Mouse (Mus musculus): ENCODE measurements around the gene Carmil1. TPM values are rescaled to one million over a fixed set of nuclear protein-coding genes. Genes with fewer than 3 reads are reported as not detected.

The Carmil1 gene
- total RNA-seq, 2 experiments from 2014 or later, result 7.1 to 9.5 TPM

DNA sequence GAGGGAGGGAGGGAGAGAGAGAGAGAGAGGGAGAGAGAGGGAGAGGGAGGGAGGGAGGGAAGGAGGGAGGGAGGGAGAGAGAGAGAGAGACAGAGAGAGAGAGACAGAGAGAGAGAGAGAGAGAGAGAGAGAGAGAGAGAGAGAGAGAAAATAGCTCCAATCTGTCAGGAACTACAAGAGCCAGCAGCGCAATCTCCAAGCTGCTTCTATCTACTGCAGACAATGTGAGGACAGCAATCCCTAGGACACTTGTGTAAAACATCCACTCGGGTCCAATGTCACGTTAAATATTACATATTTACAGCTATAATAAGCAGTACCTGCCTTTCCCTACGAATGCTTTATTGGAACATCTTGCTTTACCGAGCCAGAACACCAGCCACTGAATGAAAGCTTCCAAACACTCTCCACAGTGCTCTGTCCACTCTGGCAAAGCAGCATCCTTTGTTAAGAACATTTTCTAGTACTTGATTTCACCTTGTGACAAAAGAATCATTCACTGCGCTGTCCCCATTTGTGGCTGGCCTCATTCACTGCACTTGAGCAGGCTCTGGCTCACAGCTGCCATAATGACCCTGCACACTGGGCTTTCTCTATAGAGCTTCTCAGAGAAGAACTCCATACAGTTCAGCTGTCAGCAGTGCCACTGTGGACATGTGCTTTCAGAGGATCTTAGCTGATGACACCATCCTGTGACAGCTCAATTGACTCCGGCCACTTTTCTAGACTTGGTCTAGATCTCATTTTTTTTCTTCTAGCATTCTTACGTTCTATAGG lies 57.0 kb downstream of the Carmil1 start:
- intact Hi-C loops (cut with DNase I), result no loop called here
- DNase-seq, result no peak

GRCm38 (mm10) chr13:24220441-24220970 lies 60.1 kb downstream of the Carmil1 start:
- no peak for DNase-seq
- intact Hi-C loops (cut with DNase I), result no loop called here

- intact Hi-C loops (cut with DNase I), result no loop called here
- DNase-seq, result no peak
These were observed 69.4 kb downstream of the Carmil1 start for GRCm38 (mm10) chr13:24211229-24211628.

GRCm38 (mm10) chr13:24206097-24206496 lies 74.5 kb downstream of the Carmil1 start:
- DNase-seq, result no peak
- intact Hi-C loops (cut with DNase I), result no loop called here

DNA sequence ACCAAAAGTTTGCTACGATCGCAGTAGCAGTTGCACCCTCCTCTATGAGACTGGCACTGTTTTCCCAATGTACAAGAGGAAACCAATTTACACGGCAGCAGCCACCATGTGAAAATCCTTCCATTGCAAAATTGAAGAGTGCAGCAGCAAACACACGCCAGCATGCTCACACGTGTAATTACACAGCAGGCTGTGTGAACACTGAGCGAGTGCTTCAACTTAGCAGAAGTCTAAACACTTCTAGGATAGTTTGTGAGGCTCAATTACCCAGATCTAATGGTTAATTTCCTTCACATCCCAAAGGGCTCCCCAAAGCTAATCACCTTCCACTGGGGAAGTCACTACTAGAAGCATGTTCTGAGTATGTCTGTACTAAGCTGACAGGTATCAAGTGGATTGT lies 78.3 kb downstream of the Carmil1 start:
- no peak for DNase-seq
- intact Hi-C loops (cut with DNase I), result no loop called here

DNA sequence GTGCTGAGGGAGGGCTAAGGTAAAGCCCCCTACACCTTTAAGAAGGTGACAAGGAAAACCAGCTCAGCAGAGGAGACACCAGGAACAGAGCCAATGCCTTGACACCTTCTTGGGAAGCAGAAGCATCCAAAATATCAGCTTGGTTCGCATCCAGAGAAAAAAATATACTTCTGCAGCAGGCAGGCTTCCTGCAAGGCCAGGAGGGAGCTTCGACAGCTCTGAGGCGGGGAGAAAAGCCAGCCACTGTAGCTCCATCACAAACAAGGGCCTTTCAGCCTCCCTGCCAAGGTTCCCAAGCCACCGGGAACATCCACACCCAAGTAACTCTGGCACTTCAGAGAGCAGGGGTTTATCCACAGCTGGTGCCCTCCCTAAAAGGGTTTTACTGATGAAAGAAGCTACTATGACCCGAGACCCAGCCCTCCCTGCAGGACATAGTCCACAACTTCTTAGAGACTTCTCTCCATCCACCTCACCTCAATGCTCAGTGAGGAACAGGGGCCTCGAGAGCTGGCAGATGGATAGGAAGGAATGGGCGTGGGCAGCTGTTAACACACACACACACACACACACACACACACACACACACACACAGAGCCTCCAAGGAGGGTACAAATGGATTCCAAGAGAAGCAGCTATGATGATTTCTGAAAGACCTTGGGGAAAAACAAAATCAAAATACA lies 80.6 kb downstream of the Carmil1 start:
- DNase-seq, result peak; percentile 11 to 31
- intact Hi-C loops (cut with DNase I), result loop anchor here (5.0 kb wide), 1 partner anchor 52 kb away; no protein-coding TSS in a partner anchor

DNA sequence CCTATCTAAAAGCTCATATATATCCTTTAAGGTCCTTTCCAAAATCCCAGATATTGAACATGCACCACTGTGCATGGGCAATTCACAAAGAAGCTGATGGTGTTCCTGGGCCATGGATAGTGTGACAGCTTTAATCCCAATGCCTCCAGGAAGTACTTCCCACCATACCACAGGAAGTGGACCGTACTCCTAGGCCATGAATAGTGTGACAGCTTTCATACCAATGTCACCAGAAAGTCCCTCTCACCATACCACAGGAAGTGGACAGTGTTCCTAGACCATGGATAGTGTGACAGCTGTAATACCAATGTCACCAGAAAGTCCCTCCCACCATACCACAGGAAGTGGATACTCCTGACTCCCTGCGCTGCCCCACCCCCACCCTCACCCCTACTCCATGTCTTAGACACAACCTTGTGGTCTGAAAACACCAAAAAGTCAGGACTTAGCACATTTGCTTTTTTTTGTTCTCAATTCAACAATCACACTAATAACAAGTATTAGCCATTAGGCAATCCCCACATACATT lies 82.1 kb downstream of the Carmil1 start:
- intact Hi-C loops (cut with DNase I), result loop anchor here (5.0 kb wide), 1 partner anchor 54 kb away; no protein-coding TSS in a partner anchor
- no peak for DNase-seq

GRCm38 (mm10) chr13:24195371-24195770 lies 85.2 kb downstream of the Carmil1 start:
- intact Hi-C loops (cut with DNase I), result loop anchor here (5.0 kb wide), 1 partner anchor 57 kb away; no protein-coding TSS in a partner anchor
- no peak for DNase-seq

DNA sequence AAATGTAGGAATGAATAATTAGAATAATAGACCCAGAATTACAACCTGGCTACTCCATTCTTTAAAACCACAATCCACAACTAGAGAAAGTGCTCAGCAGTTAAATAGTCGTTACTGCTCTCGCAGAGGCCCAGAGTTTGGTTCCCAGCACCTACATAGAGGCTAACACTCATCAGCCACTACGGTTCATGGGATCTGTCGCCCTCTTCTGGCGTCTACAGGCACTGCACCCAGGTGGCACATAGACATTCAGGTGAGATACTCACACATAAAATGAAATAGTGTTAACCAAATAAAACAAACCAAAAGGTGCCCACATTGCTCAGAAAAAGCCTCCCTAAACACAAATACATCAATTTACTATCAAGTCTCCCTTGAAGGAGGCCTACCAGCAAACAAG lies 86.6 kb downstream of the Carmil1 start:
- intact Hi-C loops (cut with DNase I), result no loop called here
- peak in 1 of 2 experiments; percentile 12 for DNase-seq

- DNase-seq, result no peak
- intact Hi-C loops (cut with DNase I), result no loop called here
These were observed 89.5 kb downstream of the Carmil1 start for GRCm38 (mm10) chr13:24190875-24191663.

GRCm38 (mm10) chr13:24187026-24187425 lies 93.6 kb downstream of the Carmil1 start:
- no peak for DNase-seq
- intact Hi-C loops (cut with DNase I), result no loop called here

DNA sequence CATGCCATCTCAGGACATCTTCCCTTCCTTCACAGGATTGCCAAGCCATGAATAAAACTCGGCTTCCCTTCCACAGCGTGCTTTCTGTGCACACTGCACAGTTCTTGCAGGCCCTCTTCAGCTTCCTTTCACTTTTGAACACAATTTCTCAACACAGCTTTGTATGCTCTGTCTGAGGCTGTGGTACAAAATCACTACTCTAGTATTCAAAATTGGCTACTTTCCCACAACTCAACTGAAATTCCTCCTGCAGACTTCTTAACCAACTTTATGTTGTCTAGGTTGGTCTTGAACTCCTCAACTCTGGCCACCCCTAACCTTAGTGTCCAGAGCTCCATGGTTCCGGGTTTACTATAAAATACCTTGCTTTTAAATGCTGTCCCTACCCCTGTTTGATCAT lies 95.0 kb downstream of the Carmil1 start:
- no peak for DNase-seq
- intact Hi-C loops (cut with DNase I), result no loop called here

DNA sequence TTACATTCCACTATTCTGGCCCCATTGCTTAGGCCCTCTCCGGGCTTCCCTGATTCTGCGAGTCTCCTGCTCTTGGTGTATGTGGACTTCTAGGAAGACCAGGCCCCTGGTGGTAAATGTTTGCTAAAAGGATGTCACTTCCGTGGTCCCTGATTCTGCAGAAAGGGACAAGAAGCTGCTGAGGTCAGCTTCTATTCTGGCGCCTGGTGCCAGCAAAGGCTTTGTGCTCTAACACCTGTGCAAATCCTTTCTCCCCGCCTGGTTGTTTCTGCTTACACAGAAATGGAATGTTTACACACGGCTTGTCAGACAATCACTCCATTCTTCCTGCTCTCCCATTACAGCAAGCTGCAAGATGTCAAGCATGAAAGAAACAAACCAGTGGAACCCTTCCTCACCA lies 97.7 kb downstream of the Carmil1 start:
- intact Hi-C loops (cut with DNase I), result no loop called here
- DNase-seq, result no peak

- no peak for DNase-seq
- intact Hi-C loops (cut with DNase I), result no loop called here
These were observed 101.1 kb downstream of the Carmil1 start for GRCm38 (mm10) chr13:24179538-24179937.

- no peak for DNase-seq
- intact Hi-C loops (cut with DNase I), result no loop called here
These were observed 103.0 kb downstream of the Carmil1 start for GRCm38 (mm10) chr13:24177600-24177999.

GRCm38 (mm10) chr13:24176835-24177234 lies 103.8 kb downstream of the Carmil1 start:
- DNase-seq, result no peak
- intact Hi-C loops (cut with DNase I), result no loop called here

GRCm38 (mm10) chr13:24169658-24170057 lies 110.9 kb downstream of the Carmil1 start:
- no peak for DNase-seq
- intact Hi-C loops (cut with DNase I), result no loop called here

DNA sequence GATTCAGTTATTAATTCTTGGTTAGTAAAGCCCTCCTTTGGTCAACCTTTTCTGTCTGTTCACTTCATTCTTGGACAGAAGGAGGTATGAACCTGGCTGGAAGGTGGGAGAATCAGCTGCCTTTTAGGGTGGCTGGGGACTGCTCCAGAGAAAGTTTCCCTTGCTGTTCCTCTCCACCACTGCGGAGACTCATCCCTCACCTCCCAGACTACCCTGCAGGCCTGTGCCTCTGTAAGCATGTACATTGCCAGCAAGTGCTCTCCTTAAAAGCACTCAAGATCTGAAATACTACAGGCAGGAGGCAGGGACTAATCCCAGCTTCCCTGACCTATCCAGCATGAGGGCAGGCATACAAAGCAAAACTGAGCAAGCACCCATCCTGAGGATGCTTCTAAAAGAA lies 117.2 kb downstream of the Carmil1 start:
- intact Hi-C loops (cut with DNase I), result no loop called here
- no peak for DNase-seq

- intact Hi-C loops (cut with DNase I), result no loop called here
- no peak for DNase-seq
These were observed 119.5 kb downstream of the Carmil1 start for GRCm38 (mm10) chr13:24161105-24161504.

DNA sequence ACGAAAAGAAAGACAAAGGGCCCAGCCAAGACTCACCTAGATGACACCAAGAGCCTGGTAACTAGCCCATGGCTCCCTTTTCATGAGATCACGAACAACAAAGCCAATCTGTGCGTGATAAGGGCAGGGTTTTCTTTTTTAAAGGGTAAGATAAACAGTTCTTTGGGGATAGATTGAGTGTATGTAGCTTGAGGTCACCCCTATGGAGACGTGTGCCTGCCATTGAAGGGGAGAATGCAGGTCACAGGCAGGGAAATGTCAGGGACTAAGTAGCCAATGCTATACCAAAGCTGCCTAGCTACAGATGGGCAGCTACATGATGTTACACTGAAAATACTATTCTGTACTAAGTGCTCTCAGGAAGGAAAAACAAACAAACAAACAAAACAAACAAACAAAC lies 120.6 kb downstream of the Carmil1 start:
- DNase-seq, result no peak
- intact Hi-C loops (cut with DNase I), result no loop called here

Measured in heart, postnatal 36 days (tissue).